Mouse (Mus musculus) small intestine, adult 2 months (tissue): Measurements from ENCODE around the gene Cacnb2.

Experiments used
- CTCF ChIP-seq: fragments of 200-500 bp; IDR thresholded peaks from 2 replicates; pipeline ENCODE4 v1.5.1; 2012; ENCODE audit warnings: low read depth, mild to moderate bottlenecking, control low read depth, inconsistent platforms, low read length, moderate library complexity, mixed read lengths; ENCODE audit not compliant: insufficient replicate concordance, insufficient read length; ENCODE audit errors: extremely low read depth
- POLR2A ChIP-seq: fragments of 200-500 bp; IDR thresholded peaks from 2 replicates; pipeline ENCODE4 v1.6.1; 2012; ENCODE audit warnings: low read depth, mild to moderate bottlenecking, control low read depth, inconsistent platforms, low read length, moderate library complexity

GRCm38 (mm10) chr2:14665213-14665612 lies 62.3 kb downstream of the Cacnb2 start:
- no peak for TF ChIP-seq POLR2A
- TF ChIP-seq CTCF, result no peak
